Mouse (Mus musculus) midbrain, embryonic 10.5 days (tissue): ENCODE measurements around the gene Slc19a1. TPM values are rescaled to one million over a fixed set of nuclear protein-coding genes. Genes with fewer than 3 reads are reported as not detected.

Experiments used
- DNase-seq: peaks from one replicate; pipeline ENCODE4 v3.0.0-alpha.2; 2017; ENCODE audit warnings: low spot score
- H3K27ac ChIP-seq: fragments of 300-500 bp; sonication (generic); replicated peaks from 2 replicates; pipeline ENCODE4 v1.5.1; 2016; ENCODE audit warnings: mild to moderate bottlenecking
- H3K27me3 ChIP-seq: fragments of 300-500 bp; sonication (generic); 2 replicates; pipeline ENCODE4 v1.6.1; 2016; ENCODE audit warnings: low read depth, mild to moderate bottlenecking; ENCODE audit not compliant: poor library complexity, severe bottlenecking
- H3K36me3 ChIP-seq: fragments of 300-500 bp; sonication (generic); 2 replicates; pipeline ENCODE4 v1.6.1; 2016; ENCODE audit warnings: mild to moderate bottlenecking, moderate library complexity
- H3K4me1 ChIP-seq: fragments of 300-500 bp; sonication (generic); 2 replicates; pipeline ENCODE4 v1.6.1; 2016
- H3K4me3 ChIP-seq: fragments of 300-500 bp; sonication (generic); 2 replicates; pipeline ENCODE4 v1.5.1; 2016; ENCODE audit warnings: mild to moderate bottlenecking, moderate library complexity
- H3K9me3 ChIP-seq: fragments of 300-500 bp; sonication (generic); replicated peaks from 2 replicates; pipeline ENCODE4 v1.6.1; 2016; ENCODE audit warnings: mild to moderate bottlenecking
- WGBS: fragments of 180-500 bp; shearing (Covaris S2); methylation state at CpG from one replicate; pipeline ENCODE4 v1.1.7; 2016; 5-methylcytosine and 5-hydroxymethylcytosine counted together
- polyA plus RNA-seq: library from polyadenylated mRNA; unstranded; fragments of >200 nt; fragmentation: Nextera tagmentation; extraction: Ambion mirVana; gene quantifications from 2 replicates; pipeline ENCODE4 v1.2.1, GENCODE M21; 2016

The Slc19a1 gene
- 37.2 and 37.9 TPM in 2 replicates for polyA plus RNA-seq

DNA sequence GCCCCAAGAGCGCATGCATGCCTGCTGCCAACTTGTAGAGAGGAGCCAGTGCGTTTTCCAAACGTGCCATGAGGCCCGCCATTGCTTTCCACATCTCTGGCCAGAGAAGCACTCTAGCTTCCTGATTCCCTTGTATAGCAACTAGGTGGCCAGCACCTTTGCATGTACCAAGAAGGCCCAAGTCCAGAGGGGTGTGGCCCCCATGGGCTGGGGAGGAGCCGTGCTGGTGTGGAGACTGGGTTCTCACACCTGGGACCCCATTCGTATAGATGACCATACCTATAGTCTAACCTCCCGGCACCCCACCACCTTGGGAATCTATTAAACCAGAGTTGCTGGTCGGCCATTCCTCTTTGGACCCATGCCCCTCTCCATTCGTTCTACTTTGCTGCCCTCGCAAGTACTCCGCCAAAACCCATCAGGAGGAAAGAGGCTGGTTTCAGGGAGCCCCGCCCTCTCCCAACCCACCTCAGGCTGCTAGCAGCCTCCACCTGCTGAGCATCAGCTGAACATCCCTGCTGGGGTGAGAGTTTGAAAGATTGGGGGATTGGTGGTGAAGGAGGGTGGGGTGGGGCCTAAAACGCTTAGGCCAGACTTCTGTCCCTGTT, at the start of gene Slc19a1:
TSS of gene Slc19a1 (plus strand) at position 474 of the 608 bp plus-strand sequence.
- Histone ChIP-seq H3K27ac (peak within 1 kb of the TSS; percentile 90), H3K4me3 (peak within 1 kb of the TSS; percentile 76), H3K27me3 (peaks cover 16% of the 10 kb centered on the region), H3K36me3 (peaks cover 4% of the 10 kb centered on the region; the same call in 1 of the 2 replicates), H3K9me3 (no peaks in the 10 kb centered on the region), H3K4me1 (peaks cover 33% of the 10 kb centered on the region)
- DNase-seq: no peak
- 34% methylated on average over 13 of the region's 13 CpGs for WGBS

DNA sequence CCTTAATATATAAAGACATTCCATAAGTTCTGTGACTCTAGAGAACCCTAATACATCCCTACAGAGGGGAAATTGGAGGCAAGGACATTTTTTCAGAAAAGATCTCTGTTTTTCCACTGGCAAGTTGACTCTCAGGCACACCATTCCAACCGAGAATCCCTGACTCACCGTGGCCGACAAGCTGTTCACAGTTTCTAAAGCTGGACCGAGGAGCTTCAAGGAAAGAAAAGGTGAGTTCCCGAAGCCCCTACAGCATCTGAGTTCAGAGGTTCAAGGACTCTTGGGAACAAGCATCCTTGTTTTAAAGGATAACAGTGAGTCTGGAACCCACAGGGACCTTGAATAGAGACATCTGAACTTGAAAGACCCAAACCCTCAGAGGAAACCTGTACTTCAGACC, 43.5 kb upstream of the Slc19a1 start:
- Histone ChIP-seq H3K27me3 (no peaks in the 10 kb centered on the region), H3K27ac (no peak overlapping the region), H3K36me3 (no peaks in the 10 kb centered on the region), H3K4me3 (no peak overlapping the region), H3K9me3 (no peaks in the 10 kb centered on the region), H3K4me1 (0 out of 2 replicates have a peak, but pooled peaks cover 5% of the 10 kb centered on the region)
- DNase-seq: no peak
- 88% methylated on average over 5 of the region's 5 CpGs for WGBS

DNA sequence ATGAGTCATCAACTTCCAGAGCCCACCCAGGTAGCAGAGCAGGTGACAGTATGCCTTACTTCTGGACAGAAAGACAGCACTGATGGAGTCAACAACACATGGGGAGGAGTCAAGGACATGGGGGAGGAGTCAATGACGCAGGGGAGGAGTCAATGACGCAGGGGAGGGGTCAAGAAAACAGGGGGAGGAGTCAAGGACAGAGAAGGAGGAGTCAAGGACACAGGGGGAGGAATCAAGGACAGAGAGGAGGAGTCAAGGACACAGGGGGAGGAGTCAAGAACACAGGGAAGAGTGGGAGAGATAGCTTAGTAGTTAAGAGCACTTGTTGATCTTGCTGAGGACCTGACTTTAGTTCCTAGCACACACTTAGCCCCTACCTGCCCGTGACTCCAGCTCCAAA, 39.6 kb upstream of the Slc19a1 start:
- H3K4me3 ChIP-seq: no peak overlapping the region
- WGBS: 62% methylated on average over 3 of the region's 3 CpGs

DNA sequence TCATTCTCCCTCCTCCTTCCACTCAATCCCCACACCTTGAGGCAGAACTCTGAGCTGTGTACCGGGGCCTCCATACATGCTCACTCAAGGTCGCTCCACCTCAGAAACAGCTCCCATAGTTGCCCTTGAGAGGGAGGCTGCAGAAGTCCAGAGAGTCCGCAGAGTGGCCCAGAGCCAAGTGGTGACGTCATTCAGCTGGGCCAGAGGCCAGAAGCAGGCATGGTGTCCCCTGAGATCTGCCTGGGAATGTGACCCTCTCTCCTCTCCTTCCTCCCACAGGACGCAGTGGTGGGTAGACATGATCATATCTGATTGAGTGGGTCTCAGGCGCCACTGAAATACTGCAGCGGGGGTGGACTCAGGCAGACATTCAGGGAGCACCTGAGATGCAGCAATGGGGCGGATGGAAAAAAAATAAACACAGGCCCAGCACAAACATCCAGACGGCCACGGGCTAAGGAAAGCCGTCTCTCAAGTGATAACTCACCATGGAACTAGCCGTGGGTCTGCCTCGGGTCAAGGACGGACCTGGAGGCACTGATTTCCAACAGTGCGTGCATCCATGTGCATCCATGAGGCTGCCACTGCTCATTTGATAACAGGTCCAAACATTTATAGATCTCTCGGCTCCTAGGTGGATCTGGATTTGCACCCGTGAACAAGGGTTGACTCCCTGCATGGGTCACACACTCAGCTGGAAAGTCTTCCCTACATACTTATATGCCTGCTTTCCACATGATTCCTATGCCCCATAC, 34.1 kb upstream of the Slc19a1 start:
- no peak overlapping the region for H3K27ac ChIP-seq
- H3K4me3 ChIP-seq: no peak overlapping the region
- no peaks in the 10 kb centered on the region for H3K27me3 ChIP-seq
- H3K9me3 ChIP-seq: no peaks in the 10 kb centered on the region
- 82% methylated on average over 17 of the region's 17 CpGs for WGBS
- H3K4me1 ChIP-seq: no peaks in the 10 kb centered on the region
- H3K36me3 ChIP-seq: no peaks in the 10 kb centered on the region
- no peak for DNase-seq

More for the DNA sequence above, 39.6 kb upstream of the Slc19a1 start:
- Histone ChIP-seq H3K36me3 (no peaks in the 10 kb centered on the region), H3K27me3 (no peaks in the 10 kb centered on the region), H3K9me3 (no peaks in the 10 kb centered on the region), H3K27ac (no peak overlapping the region), H3K4me1 (0 out of 2 replicates have a peak, but pooled peaks cover 5% of the 10 kb centered on the region)
- no peak for DNase-seq

DNA sequence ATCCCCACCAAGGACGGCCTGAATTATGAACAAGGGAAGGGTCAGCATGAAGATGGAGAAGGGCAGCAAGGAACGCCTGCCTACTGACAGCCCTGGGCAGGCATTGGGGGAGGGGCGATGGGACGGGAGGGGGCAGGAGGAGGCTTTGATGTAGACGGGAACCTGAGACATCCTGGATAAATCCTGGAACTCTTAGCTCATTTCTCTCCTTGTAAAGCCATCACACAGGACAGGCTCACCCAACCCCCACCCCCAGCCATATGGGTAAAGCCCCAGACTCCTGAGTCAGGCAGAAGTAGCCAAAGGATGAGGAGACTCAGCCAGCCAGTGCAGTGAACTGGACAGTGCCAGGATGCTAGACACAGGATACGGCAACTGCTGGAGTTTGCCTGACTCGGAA, 27.1 kb upstream of the Slc19a1 start:
- peak overlapping the region; percentile 79 for H3K27ac ChIP-seq
- WGBS: 25% methylated on average over 7 of the region's 7 CpGs
- no peak overlapping the region for H3K4me3 ChIP-seq
- peaks cover 37% of the 10 kb centered on the region for H3K4me1 ChIP-seq
- peak; percentile 38 for DNase-seq
- H3K9me3 ChIP-seq: no peaks in the 10 kb centered on the region
- H3K27me3 ChIP-seq: no peaks in the 10 kb centered on the region
- H3K36me3 ChIP-seq: no peaks in the 10 kb centered on the region

DNA sequence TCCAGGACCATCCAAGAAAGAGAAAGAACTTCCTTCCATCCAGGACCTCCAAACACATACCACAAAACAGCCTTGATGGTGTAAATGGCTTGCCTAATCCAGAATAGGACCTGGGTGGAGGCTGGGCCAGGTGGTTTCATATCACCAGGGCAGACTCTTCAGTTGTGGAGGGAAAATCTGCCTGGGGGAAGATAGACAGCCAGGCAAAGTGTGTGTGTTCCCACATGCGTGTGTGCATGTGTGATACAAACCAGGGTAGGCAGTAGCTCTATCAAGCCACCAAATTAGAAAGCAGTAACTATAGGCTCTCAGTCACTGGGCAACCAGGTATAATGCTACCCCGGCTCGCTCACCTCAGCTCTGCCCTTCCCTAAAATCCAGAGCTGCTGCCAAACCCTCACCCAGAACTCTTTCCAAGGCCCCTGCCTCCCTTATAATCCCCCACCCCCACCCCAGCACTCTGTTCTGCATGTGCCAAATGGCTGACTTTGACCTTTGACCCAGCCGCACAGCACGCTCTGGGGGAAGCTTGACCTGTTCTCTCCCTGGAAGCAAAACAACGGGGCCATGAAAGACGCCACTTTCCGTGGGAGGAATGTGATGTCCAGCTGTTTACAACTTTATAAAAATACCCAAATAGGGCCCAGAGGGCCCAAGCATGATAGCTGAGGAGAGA, 24.5 kb upstream of the Slc19a1 start:
- Histone ChIP-seq H3K4me3 (peak overlapping the region; percentile 21; the same call in 1 of the 2 replicates), H3K36me3 (no peaks in the 10 kb centered on the region), H3K4me1 (peaks cover 37% of the 10 kb centered on the region), H3K27me3 (no peaks in the 10 kb centered on the region), H3K27ac (peak overlapping the region; percentile 87), H3K9me3 (no peaks in the 10 kb centered on the region)
- 25% methylated on average over 8 of the region's 8 CpGs for whole genome bisulfite sequencing
- peak; percentile 80 for DNase-seq

DNA sequence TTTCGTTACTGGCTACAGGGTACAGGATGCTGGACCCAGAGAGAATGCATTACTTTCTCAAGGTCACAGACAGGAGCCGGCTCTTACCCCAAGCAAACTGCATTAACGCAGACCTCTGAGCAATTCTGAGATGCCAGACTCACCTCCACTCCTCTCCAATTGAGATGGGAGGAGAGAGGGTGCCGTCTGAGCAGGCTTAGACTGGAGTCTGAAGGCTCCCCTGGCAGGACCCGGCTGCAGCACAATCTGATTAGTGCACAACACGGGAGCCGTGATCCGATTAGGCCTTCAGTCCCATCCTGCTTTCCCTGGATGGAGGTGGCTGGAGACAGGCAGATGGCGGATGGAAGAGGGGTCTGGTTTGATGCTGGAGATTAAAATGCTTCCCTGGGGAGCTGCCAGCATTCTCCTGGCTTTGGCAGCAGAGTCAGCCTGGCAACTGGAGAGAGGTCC, 23.9 kb upstream of the Slc19a1 start:
- Histone ChIP-seq H3K27ac (peak overlapping the region; percentile 87), H3K4me3 (peak overlapping the region; percentile 21; the same call in 1 of the 2 replicates), H3K4me1 (peaks cover 37% of the 10 kb centered on the region), H3K9me3 (no peaks in the 10 kb centered on the region), H3K27me3 (no peaks in the 10 kb centered on the region), H3K36me3 (no peaks in the 10 kb centered on the region)
- 21% methylated on average over 9 of the region's 9 CpGs for WGBS
- DNase-seq: peak; percentile 74

DNA sequence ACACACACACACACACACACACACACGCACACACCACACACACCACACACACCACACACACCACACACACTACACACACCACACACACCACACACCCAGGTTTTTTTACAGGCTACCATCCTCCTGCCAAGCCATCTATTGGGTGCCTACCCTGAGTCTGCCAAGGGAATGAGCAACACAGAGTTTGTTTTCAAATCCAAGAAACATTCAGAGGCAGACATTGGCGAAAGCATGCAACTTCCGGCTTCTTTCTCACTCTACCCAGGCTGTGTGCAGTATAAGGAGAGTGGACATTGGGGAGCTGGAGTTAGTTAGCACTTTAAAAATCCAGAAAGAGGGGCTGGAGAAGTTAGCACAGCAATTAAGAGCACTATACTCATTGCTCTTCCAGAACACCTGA, 23.3 kb upstream of the Slc19a1 start:
- Histone ChIP-seq H3K27ac (peak overlapping the region; percentile 87), H3K27me3 (no peaks in the 10 kb centered on the region), H3K9me3 (no peaks in the 10 kb centered on the region), H3K36me3 (no peaks in the 10 kb centered on the region), H3K4me1 (peaks cover 37% of the 10 kb centered on the region), H3K4me3 (no peak overlapping the region)
- 76% methylated on average over 3 of the region's 3 CpGs for WGBS
- no peak for DNase-seq

DNA sequence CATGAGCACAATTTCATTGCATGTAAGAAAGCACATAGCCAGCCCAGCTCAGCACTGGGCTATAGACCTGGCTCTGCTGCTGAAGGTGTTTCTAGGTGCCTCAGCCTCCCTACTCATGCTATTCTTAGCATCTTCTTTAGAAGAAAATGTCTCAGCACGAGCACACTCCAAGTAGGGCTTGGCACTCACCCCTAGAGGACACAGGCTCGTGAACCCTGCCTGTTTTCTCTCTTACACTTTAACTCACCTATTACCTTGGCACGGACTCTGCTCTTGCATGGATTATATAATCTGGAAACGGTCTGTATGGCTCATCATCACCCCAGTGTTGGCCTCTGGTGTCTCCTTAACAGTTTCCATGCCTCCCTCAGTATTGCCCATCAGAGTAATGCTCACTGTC, 20.4 kb upstream of the Slc19a1 start:
- Histone ChIP-seq H3K4me1 (peaks cover 27% of the 10 kb centered on the region), H3K4me3 (no peak overlapping the region), H3K27ac (no peak overlapping the region), H3K9me3 (no peaks in the 10 kb centered on the region), H3K36me3 (no peaks in the 10 kb centered on the region), H3K27me3 (no peaks in the 10 kb centered on the region)
- WGBS: 88% methylated on average over 4 of the region's 4 CpGs
- DNase-seq: no peak

DNA sequence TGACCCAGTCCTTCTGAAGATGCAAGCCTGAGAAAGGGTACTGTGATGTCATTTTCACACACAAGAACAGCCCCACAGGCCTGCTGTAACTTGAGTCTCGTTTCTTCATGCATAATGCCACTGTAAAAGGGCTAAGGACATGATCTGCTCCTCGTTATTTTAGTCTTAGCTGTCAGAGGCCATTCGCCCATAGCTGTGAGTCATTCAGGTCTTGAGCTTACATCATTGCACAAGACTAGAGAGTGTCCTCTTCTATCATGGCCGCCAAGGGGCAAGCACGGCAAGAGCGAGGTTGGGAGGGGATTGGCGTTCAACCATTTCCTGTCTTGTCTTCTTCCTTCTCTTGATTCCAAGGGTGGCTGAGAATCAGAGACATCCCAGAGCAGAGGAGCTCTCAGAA, 16.0 kb upstream of the Slc19a1 start:
- Histone ChIP-seq H3K9me3 (no peaks in the 10 kb centered on the region), H3K27ac (no peak overlapping the region), H3K27me3 (no peaks in the 10 kb centered on the region), H3K36me3 (no peaks in the 10 kb centered on the region), H3K4me3 (no peak overlapping the region), H3K4me1 (peaks cover 8% of the 10 kb centered on the region; the same call in 1 of the 2 replicates)
- WGBS: 87% methylated on average over 7 of the region's 7 CpGs
- no peak for DNase-seq

DNA sequence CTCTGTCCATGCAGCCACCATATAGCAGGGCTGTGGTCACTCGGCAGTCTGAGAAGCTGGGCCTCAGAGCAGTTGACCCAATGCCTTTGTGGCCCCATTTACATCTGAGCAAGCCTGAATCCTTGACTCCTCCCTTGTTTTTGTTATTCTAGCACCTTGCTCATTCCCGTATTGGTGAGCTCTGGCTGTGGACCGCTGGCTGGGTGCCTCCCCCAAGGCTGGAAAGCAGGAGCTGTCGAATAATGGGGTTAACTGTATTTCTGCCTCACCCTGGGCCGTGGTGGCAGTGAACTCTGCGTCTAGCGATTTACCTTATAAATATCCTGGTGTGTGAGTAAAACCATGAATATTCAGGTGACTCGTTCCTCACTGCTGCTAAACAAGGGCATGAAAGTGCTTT, 15.5 kb upstream of the Slc19a1 start:
- Histone ChIP-seq H3K27me3 (no peaks in the 10 kb centered on the region), H3K4me3 (no peak overlapping the region), H3K9me3 (no peaks in the 10 kb centered on the region), H3K27ac (0 out of 2 replicates have a peak overlapping the region, but pooled peaks have one; percentile 13), H3K4me1 (peaks cover 10% of the 10 kb centered on the region; the same call in 1 of the 2 replicates), H3K36me3 (no peaks in the 10 kb centered on the region)
- no peak for DNase-seq
- WGBS: 58% methylated on average over 8 of the region's 8 CpGs

DNA sequence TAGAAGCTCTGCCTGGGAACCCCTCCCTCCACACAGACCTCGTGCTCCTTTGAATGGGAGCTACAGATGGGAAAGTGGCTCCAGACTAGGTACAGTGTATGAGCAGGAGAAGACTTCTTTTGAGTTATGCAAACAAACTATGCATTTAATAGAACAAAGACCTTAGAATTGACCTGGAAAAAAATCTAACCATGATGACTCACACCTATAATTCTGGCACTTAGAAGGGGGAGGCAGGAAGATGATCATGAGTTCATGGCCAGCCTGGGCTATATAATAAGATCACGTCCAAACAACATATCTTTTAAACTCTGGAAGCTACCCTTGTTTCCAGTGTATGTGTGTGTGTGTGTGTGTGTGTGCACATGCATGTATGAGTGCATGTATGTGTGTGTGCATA, 15.0 kb upstream of the Slc19a1 start:
- WGBS: 76% methylated on average over 2 of the region's 2 CpGs

More for the DNA sequence above, 15.0 kb upstream of the Slc19a1 start:
- H3K27ac ChIP-seq: no peak overlapping the region; the same call in 1 of the 2 replicates
- H3K4me3 ChIP-seq: no peak overlapping the region
- H3K27me3 ChIP-seq: no peaks in the 10 kb centered on the region
- no peak for DNase-seq
- peaks cover 13% of the 10 kb centered on the region; the same call in 1 of the 2 replicates for H3K4me1 ChIP-seq
- H3K9me3 ChIP-seq: no peaks in the 10 kb centered on the region
- H3K36me3 ChIP-seq: no peaks in the 10 kb centered on the region
